Mouse (Mus musculus): ENCODE measurements around the gene Pid1. TPM values are rescaled to one million over a fixed set of nuclear protein-coding genes. Genes with fewer than 3 reads are reported as not detected.

The Pid1 gene
- polyA plus RNA-seq, 1 experiment: 28.9 TPM

- 7% methylated on average over 38 of the region's 53 CpGs for WGBS
- DNase-seq: peak; percentile 19
- TF ChIP-seq POLR2A (IDR thresholded peaks at IDR 0.05; ENCODE audit: borderline replicate concordance, extremely low read depth, low read depth, low read length) (peak; percentile 36; the same call in 1 of the 2 replicates), CTCF (IDR thresholded peaks at IDR 0.05; ENCODE audit: insufficient read depth, low read length) (no peak)
- peak overlapping the region; percentile 71 for H3K4me3 ChIP-seq (replicated peaks; ENCODE audit: extremely low read depth, low read depth, low read length)
- H3K4me1 ChIP-seq (ENCODE audit: control insufficient read depth, insufficient read depth, low read length): no peaks in the 10 kb centered on the region
Measured at GRCm38 (mm10) chr1:84284293-84285068, 79.5 kb downstream of the Pid1 start.

- Histone ChIP-seq H3K4me1 (ENCODE audit: control insufficient read depth, insufficient read depth, low read length) (no peaks in the 10 kb centered on the region), H3K4me3 (replicated peaks; ENCODE audit: extremely low read depth, low read depth, low read length) (peak overlapping the region; percentile 71)
- no peak for DNase-seq
- TF ChIP-seq CTCF (IDR thresholded peaks at IDR 0.05; ENCODE audit: insufficient read depth, low read length) (0 out of 2 replicates have a peak, but pooled peaks have one; percentile 13), POLR2A (IDR thresholded peaks at IDR 0.05; ENCODE audit: borderline replicate concordance, extremely low read depth, low read depth, low read length) (no peak)
- WGBS: 8% methylated on average over 2 of the region's 2 CpGs
Measured at GRCm38 (mm10) chr1:84283119-84283518, 80.9 kb downstream of the Pid1 start.

- Histone ChIP-seq H3K4me1 (ENCODE audit: control insufficient read depth, insufficient read depth, low read length) (no peaks in the 10 kb centered on the region), H3K4me3 (replicated peaks; ENCODE audit: extremely low read depth, low read depth, low read length) (no peak overlapping the region)
- DNase-seq: no peak
- 87% methylated on average over 3 of the region's 3 CpGs for WGBS
- TF ChIP-seq CTCF (IDR thresholded peaks at IDR 0.05; ENCODE audit: insufficient read depth, low read length) (no peak), POLR2A (IDR thresholded peaks at IDR 0.05; ENCODE audit: borderline replicate concordance, extremely low read depth, low read depth, low read length) (no peak)
Measured at GRCm38 (mm10) chr1:84280171-84280570, 83.8 kb downstream of the Pid1 start.

- 70% methylated on average over 7 of the region's 7 CpGs for WGBS
- Histone ChIP-seq H3K4me3 (replicated peaks; ENCODE audit: extremely low read depth, low read depth, low read length) (no peak overlapping the region), H3K4me1 (ENCODE audit: control insufficient read depth, insufficient read depth, low read length) (no peaks in the 10 kb centered on the region)
- no peak for DNase-seq
- no peak for TF ChIP-seq POLR2A (IDR thresholded peaks at IDR 0.05; ENCODE audit: borderline replicate concordance, extremely low read depth, low read depth, low read length)
- TF ChIP-seq CTCF (IDR thresholded peaks at IDR 0.05; ENCODE audit: insufficient read depth, low read length): no peak
Measured at GRCm38 (mm10) chr1:84278359-84279255, 85.4 kb downstream of the Pid1 start.

DNA sequence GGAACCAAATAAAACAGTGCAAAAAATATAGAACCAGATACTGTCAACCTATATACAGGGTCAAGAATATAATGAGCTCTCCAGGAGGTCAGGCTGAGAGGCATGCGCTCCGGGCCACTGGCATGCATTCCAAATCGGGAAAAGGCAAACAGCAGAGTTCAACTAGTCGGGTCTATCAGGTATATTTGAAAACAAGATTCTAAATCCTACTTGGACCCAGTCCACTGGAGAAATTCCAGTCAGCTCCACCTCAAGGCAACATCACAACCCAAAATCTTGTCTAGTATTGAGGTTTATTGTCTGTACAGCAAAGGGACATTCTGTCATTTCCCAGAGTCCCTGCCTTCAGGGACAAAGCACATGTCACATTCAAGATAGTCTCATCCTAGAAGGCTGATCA lies 91.0 kb downstream of the Pid1 start:
- TF ChIP-seq CTCF (IDR thresholded peaks at IDR 0.05; ENCODE audit: insufficient read depth, low read length): no peak
- TF ChIP-seq POLR2A (IDR thresholded peaks at IDR 0.05; ENCODE audit: borderline replicate concordance, extremely low read depth, low read depth, low read length): no peak
- Histone ChIP-seq H3K4me1 (ENCODE audit: control insufficient read depth, insufficient read depth, low read length) (peaks cover 2% of the 10 kb centered on the region; the same call in 1 of the 2 replicates), H3K4me3 (replicated peaks; ENCODE audit: extremely low read depth, low read depth, low read length) (no peak overlapping the region)
- DNase-seq: no peak
- 50% methylated on average over 4 of the region's 4 CpGs for WGBS

DNA sequence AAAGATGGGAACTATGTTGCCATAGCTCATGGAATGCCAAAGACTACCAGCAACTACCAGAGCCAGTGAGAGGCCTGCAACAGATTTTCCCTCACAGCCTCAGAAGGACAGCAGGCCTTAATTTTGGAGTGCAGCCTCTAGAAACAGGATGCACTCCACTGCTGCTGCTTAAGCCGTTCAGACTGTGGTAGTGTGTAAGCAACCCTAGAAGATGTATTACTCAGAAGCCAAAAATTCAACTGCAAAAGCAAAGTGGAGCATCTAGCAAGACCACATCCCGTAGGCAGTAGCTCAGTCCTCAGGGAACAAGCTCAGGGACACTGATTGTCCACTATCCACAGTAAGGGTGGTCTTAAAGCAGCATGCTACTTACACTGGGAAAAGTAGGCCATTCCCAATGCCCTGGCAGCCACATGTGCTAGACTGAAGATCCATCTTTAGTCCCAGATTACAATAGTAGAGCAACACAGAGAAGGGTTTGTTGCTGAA lies 92.2 kb downstream of the Pid1 start:
- H3K4me3 ChIP-seq (replicated peaks; ENCODE audit: extremely low read depth, low read depth, low read length): no peak overlapping the region
- WGBS: 61% methylated on average over 2 of the region's 2 CpGs
- TF ChIP-seq POLR2A (IDR thresholded peaks at IDR 0.05; ENCODE audit: borderline replicate concordance, extremely low read depth, low read depth, low read length) (no peak), CTCF (IDR thresholded peaks at IDR 0.05; ENCODE audit: insufficient read depth, low read length) (no peak)
- no peak for DNase-seq
- H3K4me1 ChIP-seq (ENCODE audit: control insufficient read depth, insufficient read depth, low read length): peaks cover 2% of the 10 kb centered on the region; the same call in 1 of the 2 replicates

GRCm38 (mm10) chr1:84257656-84258055 lies 106.3 kb downstream of the Pid1 start:
- H3K4me1 ChIP-seq (ENCODE audit: control insufficient read depth, insufficient read depth, low read length): no peaks in the 10 kb centered on the region
- no peak for DNase-seq
- no peak overlapping the region for H3K4me3 ChIP-seq (replicated peaks; ENCODE audit: extremely low read depth, low read depth, low read length)
- TF ChIP-seq POLR2A (IDR thresholded peaks at IDR 0.05; ENCODE audit: borderline replicate concordance, extremely low read depth, low read depth, low read length) (no peak), CTCF (IDR thresholded peaks at IDR 0.05; ENCODE audit: insufficient read depth, low read length) (no peak)
- 95% methylated on average over 2 of the region's 2 CpGs for WGBS

DNA sequence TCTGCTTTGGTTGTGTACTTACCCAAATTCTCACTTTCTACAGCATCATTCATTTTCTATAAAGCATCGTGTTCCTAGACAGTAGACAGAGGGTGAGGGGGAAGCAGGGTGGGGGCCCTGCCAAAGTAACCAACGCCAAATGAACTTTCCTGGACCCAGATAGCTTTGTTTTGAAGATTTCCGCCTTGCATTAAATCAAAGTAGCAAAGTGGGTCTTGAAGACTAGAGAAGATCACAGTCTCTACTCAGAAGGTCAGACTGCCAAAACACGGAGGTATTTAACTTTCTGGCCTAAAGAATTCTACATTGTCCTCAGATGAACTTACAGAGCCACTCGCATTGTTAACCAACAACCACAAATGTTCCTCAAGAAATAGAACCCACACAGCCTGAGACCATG lies 109.6 kb downstream of the Pid1 start:
- DNase-seq: no peak
- Histone ChIP-seq H3K4me1 (ENCODE audit: control insufficient read depth, insufficient read depth, low read length) (no peaks in the 10 kb centered on the region), H3K4me3 (replicated peaks; ENCODE audit: extremely low read depth, low read depth, low read length) (no peak overlapping the region)
- TF ChIP-seq POLR2A (IDR thresholded peaks at IDR 0.05; ENCODE audit: borderline replicate concordance, extremely low read depth, low read depth, low read length): no peak
- TF ChIP-seq CTCF (IDR thresholded peaks at IDR 0.05; ENCODE audit: insufficient read depth, low read length): no peak
- 51% methylated on average over 5 of the region's 5 CpGs for WGBS

DNA sequence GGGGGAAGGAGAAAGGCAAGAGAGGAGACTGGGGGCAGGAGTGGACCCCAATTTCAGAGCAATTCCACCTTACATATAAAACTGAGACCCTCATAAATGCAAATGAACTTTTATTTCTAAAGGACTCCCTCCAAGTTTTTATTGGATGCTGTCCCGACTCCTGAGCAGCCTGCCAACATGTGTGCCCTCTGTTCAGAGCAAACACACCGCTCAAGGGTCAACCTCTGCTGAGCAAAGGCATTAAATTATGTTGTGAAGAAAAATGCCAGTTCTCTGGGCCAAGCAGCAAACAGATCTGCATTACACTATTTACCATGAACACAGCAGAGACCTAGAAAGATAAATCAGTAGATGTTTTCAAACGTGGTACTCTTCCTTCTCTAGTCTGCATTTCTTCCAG lies 110.1 kb downstream of the Pid1 start:
- no peak for DNase-seq
- WGBS: 26% methylated on average over 3 of the region's 3 CpGs
- Histone ChIP-seq H3K4me3 (replicated peaks; ENCODE audit: extremely low read depth, low read depth, low read length) (no peak overlapping the region), H3K4me1 (ENCODE audit: control insufficient read depth, insufficient read depth, low read length) (no peaks in the 10 kb centered on the region)
- TF ChIP-seq POLR2A (IDR thresholded peaks at IDR 0.05; ENCODE audit: borderline replicate concordance, extremely low read depth, low read depth, low read length) (no peak), CTCF (IDR thresholded peaks at IDR 0.05; ENCODE audit: insufficient read depth, low read length) (no peak)

Data from lung, adult 2 months (tissue).